Mouse (Mus musculus): ENCODE measurements around the gene Nagpa.

- TF ChIP-seq CTCF (IDR thresholded peaks at IDR 0.05; ENCODE audit: low read depth) (no peak), EP300 (IDR thresholded peaks at IDR 0.05; ENCODE audit: low read depth) (no peak)
These were observed 18.3 kb upstream of the Nagpa start, which contains the start of gene AU021092 for GRCm38 (mm10) chr16:5222140-5222539.

Data from heart, postnatal 0 days (tissue).